Mouse (Mus musculus): ENCODE results near the gene Akr1a1. TPM values are rescaled to one million over a fixed set of nuclear protein-coding genes. Genes with fewer than 3 reads are reported as not detected.

The Akr1a1 gene
- total RNA-seq (2014; fragmentation: Nextera tagmentation) (361 and 367 TPM in 2 replicates), total RNA-seq (2017) (830 and 919 TPM in 2 replicates), polyA plus RNA-seq (2012) (138 and 154 TPM in 2 replicates)

DNA sequence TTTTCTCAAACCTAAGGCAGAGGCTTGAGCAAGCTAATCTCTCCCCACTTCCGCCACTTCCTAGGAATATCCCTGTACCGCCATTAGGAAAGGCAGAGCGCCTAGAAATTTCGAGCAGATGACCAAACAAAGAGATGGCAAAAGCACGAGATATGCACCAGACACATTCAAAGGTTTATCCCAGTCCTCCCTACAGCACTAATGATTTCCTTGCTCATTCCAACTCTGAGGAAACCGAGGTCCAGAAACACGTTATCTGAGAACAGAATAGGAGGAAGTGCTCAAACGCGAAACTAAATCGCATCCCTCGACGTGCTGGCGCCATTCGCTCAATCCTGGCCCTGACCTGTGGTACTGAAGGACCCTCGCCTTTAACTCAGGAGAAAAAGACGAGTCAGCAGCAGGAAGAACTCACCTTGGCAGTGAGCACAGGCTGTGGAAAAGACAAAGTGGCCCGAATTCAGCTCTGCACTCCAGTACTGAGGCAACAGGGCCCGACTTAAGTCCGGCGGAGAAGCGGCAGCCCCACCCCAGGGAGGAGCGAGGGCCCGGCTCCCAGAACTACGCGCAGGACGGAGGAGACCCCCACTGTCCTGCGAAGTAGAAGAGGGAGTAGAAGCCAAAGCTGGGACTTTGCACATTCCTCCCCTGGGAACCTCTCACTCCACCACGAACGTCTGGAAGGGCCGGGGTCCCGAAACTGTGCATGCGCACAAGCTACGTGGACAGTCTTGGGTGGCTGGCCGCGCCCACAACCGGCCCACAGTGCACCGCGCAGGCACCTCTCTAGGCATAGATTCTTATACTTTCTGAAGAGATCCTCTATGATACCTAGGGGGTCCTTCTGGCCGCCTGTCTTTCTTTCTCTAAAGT is at the start of gene Akr1a1:
TSS of gene Akr1a1 (minus strand) at position 757 of the 873 bp plus-strand sequence.
- ATAC-seq (ENCODE audit: extremely low read depth, insufficient number of reproducible peaks, low FRiP score, poor library complexity, severe bottlenecking) (peak; percentile 90), DNase-seq (ENCODE audit: low spot score) (peak; percentile 84)
- TF ChIP-seq GATA1 (IDR thresholded peaks at IDR 0.05; ENCODE audit: borderline replicate concordance, low read length) (no peak), GATA2 (IDR thresholded peaks at IDR 0.05; ENCODE audit: borderline replicate concordance, low read depth, low read length) (no peak), CTCF (IDR thresholded peaks at IDR 0.05; ENCODE audit: low read depth, low read length) (no peak), TAL1 (conservative IDR thresholded peaks at IDR 0.05; ENCODE audit: low read depth, low read length) (no peak), POLR2AphosphoS5 (IDR thresholded peaks at IDR 0.05; ENCODE audit: insufficient replicate concordance, low read depth, low read length) (no peak)
- peak within 1 kb of the TSS; percentile 90 for H3K4me3 ChIP-seq (ENCODE audit: low read depth, low read length)
- no peaks in the 10 kb centered on the region for H3K27me3 ChIP-seq (ENCODE audit: insufficient read depth, low read length)
- H3K36me3 ChIP-seq (replicated peaks), result peaks cover 31% of the 10 kb centered on the region
- peaks cover 63% of the 10 kb centered on the region for H3K4me1 ChIP-seq (ENCODE audit: insufficient read depth, low read depth, low read length)
- H3K9me3 ChIP-seq (replicated peaks), result no peaks in the 10 kb centered on the region

DNA sequence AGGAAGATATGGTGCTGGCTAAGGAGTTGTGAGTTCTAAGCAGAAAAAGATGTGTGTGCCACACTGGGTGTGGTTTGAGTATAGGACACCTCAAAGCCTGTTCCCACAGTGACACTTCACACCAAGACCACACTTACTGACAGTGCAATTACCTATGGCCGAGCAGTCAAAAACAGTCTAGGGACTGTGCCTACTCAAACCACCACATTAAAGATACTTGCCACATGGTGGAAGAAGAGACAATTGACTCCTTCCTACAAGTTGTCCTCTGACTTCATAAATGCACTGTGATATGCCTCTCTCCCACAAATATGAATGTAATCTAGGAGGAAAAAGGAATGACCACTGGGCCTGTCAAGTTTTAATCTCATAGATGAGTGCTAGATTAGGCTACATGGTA is 49.5 kb upstream of the Akr1a1 start:
- peaks cover 7% of the 10 kb centered on the region; the same call in 1 of the 2 replicates for H3K4me1 ChIP-seq (ENCODE audit: insufficient read depth, low read depth, low read length)
- ATAC-seq (ENCODE audit: extremely low read depth, insufficient number of reproducible peaks, low FRiP score, poor library complexity, severe bottlenecking), result no peak
- peaks cover 81% of the 10 kb centered on the region for H3K36me3 ChIP-seq (replicated peaks)

GRCm38 (mm10) chr4:116698693-116699342 is 47.3 kb upstream of the Akr1a1 start:
- DNase-seq (ENCODE audit: low spot score) (no peak), ATAC-seq (ENCODE audit: extremely low read depth, insufficient number of reproducible peaks, low FRiP score, poor library complexity, severe bottlenecking) (no peak)
- H3K4me1 ChIP-seq (ENCODE audit: insufficient read depth, low read depth, low read length), result peaks cover 7% of the 10 kb centered on the region; the same call in 1 of the 2 replicates
- no peaks in the 10 kb centered on the region for H3K9me3 ChIP-seq (replicated peaks)
- H3K27me3 ChIP-seq (ENCODE audit: insufficient read depth, low read length), result no peaks in the 10 kb centered on the region
- H3K36me3 ChIP-seq (replicated peaks), result peaks cover 84% of the 10 kb centered on the region
- TF ChIP-seq CTCF (IDR thresholded peaks at IDR 0.05; ENCODE audit: low read depth, low read length) (no peak), GATA2 (IDR thresholded peaks at IDR 0.05; ENCODE audit: borderline replicate concordance, low read depth, low read length) (no peak), TAL1 (conservative IDR thresholded peaks at IDR 0.05; ENCODE audit: low read depth, low read length) (no peak), GATA1 (IDR thresholded peaks at IDR 0.05; ENCODE audit: borderline replicate concordance, low read length) (no peak), POLR2AphosphoS5 (IDR thresholded peaks at IDR 0.05; ENCODE audit: insufficient replicate concordance, low read depth, low read length) (no peak)
- no peak overlapping the region for H3K4me3 ChIP-seq (ENCODE audit: low read depth, low read length)

More for the DNA sequence above, 49.5 kb upstream of the Akr1a1 start:
- no peak for TF ChIP-seq GATA2 (IDR thresholded peaks at IDR 0.05; ENCODE audit: borderline replicate concordance, low read depth, low read length)
- no peak for TF ChIP-seq TAL1 (conservative IDR thresholded peaks at IDR 0.05; ENCODE audit: low read depth, low read length)
- TF ChIP-seq POLR2AphosphoS5 (IDR thresholded peaks at IDR 0.05; ENCODE audit: insufficient replicate concordance, low read depth, low read length), result no peak
- no peak for TF ChIP-seq CTCF (IDR thresholded peaks at IDR 0.05; ENCODE audit: low read depth, low read length)
- no peak for TF ChIP-seq GATA1 (IDR thresholded peaks at IDR 0.05; ENCODE audit: borderline replicate concordance, low read length)
- H3K4me3 ChIP-seq (ENCODE audit: low read depth, low read length), result no peak overlapping the region
- H3K9me3 ChIP-seq (replicated peaks), result no peaks in the 10 kb centered on the region
- no peak for DNase-seq (ENCODE audit: low spot score)
- no peaks in the 10 kb centered on the region for H3K27me3 ChIP-seq (ENCODE audit: insufficient read depth, low read length)

DNA sequence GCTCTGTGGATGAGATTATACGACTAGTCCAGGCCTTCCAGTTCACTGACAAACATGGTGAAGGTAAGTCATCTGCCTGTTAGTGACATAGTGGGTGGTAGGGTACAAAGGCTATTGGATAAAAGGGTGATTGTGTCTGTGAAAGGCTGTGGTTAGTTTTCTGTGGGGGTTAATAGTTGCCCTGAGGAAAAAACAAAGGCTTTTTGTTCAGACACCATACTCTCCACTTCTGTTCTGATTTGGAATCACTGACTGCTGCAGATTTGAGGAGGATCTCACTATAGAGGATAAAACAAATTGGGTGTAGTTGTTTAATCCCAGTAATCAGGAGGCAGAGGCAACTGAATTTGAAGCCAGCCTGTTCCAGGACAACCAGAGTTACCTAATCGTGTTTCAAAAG is 42.3 kb upstream of the Akr1a1 start:
- TF ChIP-seq GATA1 (IDR thresholded peaks at IDR 0.05; ENCODE audit: borderline replicate concordance, low read length) (no peak), TAL1 (conservative IDR thresholded peaks at IDR 0.05; ENCODE audit: low read depth, low read length) (no peak), POLR2AphosphoS5 (IDR thresholded peaks at IDR 0.05; ENCODE audit: insufficient replicate concordance, low read depth, low read length) (no peak), GATA2 (IDR thresholded peaks at IDR 0.05; ENCODE audit: borderline replicate concordance, low read depth, low read length) (no peak), CTCF (IDR thresholded peaks at IDR 0.05; ENCODE audit: low read depth, low read length) (no peak)
- no peaks in the 10 kb centered on the region for H3K9me3 ChIP-seq (replicated peaks)
- H3K4me1 ChIP-seq (ENCODE audit: insufficient read depth, low read depth, low read length), result peaks cover 23% of the 10 kb centered on the region
- no peak overlapping the region for H3K4me3 ChIP-seq (ENCODE audit: low read depth, low read length)
- ATAC-seq (ENCODE audit: extremely low read depth, insufficient number of reproducible peaks, low FRiP score, poor library complexity, severe bottlenecking) (no peak), DNase-seq (ENCODE audit: low spot score) (no peak)
- H3K36me3 ChIP-seq (replicated peaks), result peaks cover 94% of the 10 kb centered on the region
- H3K27me3 ChIP-seq (ENCODE audit: insufficient read depth, low read length), result no peaks in the 10 kb centered on the region

DNA sequence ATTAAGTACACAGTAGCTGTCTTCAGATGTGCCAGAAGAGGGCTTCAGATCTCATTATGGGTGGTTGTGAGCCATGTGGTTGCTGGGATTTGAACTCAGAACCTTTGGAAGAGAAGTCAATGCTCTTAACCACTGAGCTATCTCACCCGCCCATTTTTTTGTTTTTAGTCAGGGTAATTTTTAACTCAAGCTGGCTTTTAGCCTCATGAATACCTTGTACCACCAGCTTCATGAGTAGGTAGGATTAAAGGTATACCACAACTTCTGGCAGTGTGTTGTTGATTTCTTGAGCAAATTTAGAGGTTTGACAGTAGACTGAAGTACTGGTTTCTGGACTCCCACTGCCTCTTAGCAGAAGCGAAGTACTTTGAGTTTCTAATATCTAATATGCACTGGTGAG is 40.7 kb upstream of the Akr1a1 start:
- DNase-seq (ENCODE audit: low spot score) (no peak), ATAC-seq (ENCODE audit: extremely low read depth, insufficient number of reproducible peaks, low FRiP score, poor library complexity, severe bottlenecking) (no peak)
- no peak overlapping the region for H3K4me3 ChIP-seq (ENCODE audit: low read depth, low read length)
- no peaks in the 10 kb centered on the region for H3K9me3 ChIP-seq (replicated peaks)
- H3K4me1 ChIP-seq (ENCODE audit: insufficient read depth, low read depth, low read length), result peaks cover 29% of the 10 kb centered on the region
- TF ChIP-seq POLR2AphosphoS5 (IDR thresholded peaks at IDR 0.05; ENCODE audit: insufficient replicate concordance, low read depth, low read length), result no peak
- no peak for TF ChIP-seq GATA1 (IDR thresholded peaks at IDR 0.05; ENCODE audit: borderline replicate concordance, low read length)
- TF ChIP-seq GATA2 (IDR thresholded peaks at IDR 0.05; ENCODE audit: borderline replicate concordance, low read depth, low read length), result no peak
- TF ChIP-seq CTCF (IDR thresholded peaks at IDR 0.05; ENCODE audit: low read depth, low read length), result no peak
- no peak for TF ChIP-seq TAL1 (conservative IDR thresholded peaks at IDR 0.05; ENCODE audit: low read depth, low read length)
- H3K36me3 ChIP-seq (replicated peaks), result peaks cover 90% of the 10 kb centered on the region
- H3K27me3 ChIP-seq (ENCODE audit: insufficient read depth, low read length), result no peaks in the 10 kb centered on the region

Measured in G1E (cell line).